Mouse (Mus musculus) thymus, adult 18-20 months (tissue): ENCODE results near the gene Ccr10.

ENCODE experiments used
- DNase-seq, 2 experiments: peaks; one replicate each; pipeline ENCODE4 v3.0.0; 2022; ENCODE audit warnings: mixed read lengths in 2 of 2

Gene Ccr10

GRCm38 (mm10) chr11:101188166-101188805 lies 13.0 kb upstream of the Ccr10 start:
- DNase-seq, result no peak

DNA sequence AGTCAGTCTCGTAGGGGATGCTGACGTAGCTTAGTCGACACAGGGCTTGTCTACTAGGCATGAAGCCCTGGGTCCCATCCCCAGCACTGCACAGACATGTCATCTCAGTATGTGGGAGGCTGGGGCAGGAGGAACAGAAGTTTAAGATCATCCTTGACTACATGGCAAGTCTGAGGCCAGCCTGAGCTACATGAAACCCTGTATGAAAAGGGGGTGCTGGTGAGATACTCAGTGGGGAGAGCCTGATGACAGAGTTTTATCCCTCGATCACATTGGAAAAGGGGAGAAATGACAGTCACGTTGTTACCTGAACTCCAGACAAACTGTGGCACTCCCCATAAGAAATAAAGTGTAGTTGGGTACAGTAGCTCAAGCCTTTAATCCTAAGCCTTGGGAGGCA lies 12.3 kb upstream of the Ccr10 start:
- no peak for DNase-seq

DNA sequence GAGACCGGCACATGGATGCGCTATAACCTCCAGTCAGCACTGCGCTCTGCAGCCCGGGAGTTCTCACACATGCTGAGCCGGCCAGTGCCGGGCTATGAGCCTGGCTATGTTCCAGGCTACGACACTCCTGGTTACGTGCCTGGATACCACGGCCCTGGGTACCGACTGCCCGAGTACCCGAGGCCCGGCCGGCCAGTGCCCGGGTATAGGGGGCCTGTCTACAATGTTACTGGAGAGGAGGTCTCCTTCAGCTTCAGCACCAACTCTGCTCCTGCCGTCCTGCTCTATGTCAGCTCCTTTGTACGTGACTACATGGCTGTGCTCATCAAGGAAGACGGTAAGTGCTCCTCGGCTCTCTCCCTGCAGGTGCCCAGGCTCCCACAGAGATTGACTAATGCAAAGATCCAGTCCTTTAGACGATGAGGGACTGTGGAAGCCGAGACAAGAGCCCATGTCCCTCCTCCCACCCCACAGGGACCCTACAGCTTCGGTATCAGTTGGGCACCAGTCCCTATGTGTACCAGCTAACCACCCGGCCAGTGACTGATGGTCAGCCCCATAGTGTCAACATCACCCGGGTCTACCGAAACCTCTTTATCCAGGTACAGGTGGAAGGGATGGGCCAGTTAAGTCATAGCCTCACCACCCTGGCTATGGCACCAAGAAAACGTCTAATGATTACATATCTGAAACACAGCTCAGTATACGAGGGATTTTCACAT lies 11.4 kb upstream of the Ccr10 start:
- DNase-seq, result no peak

GRCm38 (mm10) chr11:101185441-101185840 lies 10.2 kb upstream of the Ccr10 start:
- no peak for DNase-seq

DNA sequence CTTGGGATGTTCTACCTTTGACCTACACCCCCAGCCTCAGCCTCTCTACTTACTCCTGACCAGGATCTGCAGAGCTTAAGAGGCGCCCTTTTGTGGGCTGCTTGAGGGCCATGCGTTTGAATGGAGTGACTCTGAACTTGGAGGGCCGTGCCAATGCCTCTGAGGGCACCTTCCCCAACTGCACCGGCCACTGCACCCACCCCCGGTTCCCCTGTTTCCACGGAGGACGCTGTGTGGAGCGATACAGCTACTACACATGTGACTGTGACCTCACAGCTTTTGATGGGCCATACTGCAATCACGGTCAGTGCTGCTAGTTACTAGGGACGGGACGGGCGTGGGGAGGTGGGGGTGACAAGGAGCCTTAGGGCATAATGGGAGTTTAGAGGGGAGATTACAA lies 9.7 kb upstream of the Ccr10 start:
- no peak for DNase-seq

GRCm38 (mm10) chr11:101182771-101183517 lies 7.7 kb upstream of the Ccr10 start:
- DNase-seq, result no peak

- DNase-seq, result no peak
Measured at GRCm38 (mm10) chr11:101181961-101182360, 6.7 kb upstream of the Ccr10 start.

DNA sequence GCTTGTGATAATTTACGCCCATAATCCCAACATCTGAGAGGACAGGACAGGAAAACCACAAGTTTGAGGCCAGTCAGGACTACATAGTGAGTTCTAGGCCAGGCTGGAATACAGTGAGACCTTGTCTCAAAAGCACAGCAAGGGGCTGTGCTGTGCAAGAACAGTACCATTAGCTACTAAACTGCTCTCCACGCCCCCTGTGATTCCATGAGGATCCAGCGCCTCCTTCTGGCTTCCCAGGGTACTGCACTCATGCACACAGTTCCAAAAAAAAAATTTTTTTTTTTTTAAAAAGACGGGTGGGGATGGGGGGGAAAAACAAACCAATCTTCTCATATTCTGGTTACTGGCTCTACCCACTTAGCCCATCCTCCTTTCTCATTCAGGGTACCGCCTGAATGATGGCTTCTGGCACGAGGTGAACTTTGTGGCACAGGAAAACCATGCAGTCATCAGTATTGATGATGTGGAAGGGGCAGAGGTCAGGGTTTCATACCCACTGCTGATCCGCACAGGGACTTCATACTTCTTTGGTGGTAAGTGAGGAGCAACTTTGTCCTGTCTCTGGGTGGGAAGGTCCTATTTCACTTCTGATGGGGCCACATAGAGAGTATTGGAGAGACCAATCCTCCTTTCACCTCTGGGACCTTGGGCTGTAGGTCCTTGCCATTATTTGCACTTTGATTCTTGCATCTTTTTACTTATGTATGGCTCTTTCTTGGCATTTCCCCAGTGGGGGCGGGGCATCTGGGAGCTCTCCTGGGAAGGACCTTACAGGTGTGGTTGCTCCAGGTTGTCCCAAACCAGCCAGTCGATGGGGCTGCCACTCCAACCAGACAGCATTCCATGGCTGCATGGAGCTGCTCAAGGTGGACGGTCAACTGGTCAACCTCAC lies 5.8 kb upstream of the Ccr10 start:
- no peak for DNase-seq

- DNase-seq, result no peak
Measured at GRCm38 (mm10) chr11:101180261-101180660, 5.0 kb upstream of the Ccr10 start.

DNA sequence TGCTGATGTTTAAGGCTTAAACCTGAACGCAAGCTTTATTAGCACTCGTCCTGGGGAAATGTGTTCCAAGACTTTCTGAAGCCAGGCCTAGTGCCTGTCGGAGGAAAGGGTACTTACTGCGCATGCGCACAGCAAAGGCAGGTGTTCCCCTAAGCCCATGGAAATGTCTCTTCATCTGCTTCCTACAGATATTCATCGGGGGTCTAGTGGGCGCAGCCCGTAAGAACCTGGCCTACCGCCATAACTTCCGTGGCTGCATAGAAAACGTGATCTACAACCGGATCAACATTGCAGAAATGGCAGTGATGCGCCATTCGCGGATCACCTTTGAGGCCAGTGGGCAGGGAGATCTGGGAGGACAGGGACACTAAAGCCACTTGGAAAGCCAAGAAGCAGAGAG lies 4.1 kb upstream of the Ccr10 start:
- DNase-seq, result no peak

DNA sequence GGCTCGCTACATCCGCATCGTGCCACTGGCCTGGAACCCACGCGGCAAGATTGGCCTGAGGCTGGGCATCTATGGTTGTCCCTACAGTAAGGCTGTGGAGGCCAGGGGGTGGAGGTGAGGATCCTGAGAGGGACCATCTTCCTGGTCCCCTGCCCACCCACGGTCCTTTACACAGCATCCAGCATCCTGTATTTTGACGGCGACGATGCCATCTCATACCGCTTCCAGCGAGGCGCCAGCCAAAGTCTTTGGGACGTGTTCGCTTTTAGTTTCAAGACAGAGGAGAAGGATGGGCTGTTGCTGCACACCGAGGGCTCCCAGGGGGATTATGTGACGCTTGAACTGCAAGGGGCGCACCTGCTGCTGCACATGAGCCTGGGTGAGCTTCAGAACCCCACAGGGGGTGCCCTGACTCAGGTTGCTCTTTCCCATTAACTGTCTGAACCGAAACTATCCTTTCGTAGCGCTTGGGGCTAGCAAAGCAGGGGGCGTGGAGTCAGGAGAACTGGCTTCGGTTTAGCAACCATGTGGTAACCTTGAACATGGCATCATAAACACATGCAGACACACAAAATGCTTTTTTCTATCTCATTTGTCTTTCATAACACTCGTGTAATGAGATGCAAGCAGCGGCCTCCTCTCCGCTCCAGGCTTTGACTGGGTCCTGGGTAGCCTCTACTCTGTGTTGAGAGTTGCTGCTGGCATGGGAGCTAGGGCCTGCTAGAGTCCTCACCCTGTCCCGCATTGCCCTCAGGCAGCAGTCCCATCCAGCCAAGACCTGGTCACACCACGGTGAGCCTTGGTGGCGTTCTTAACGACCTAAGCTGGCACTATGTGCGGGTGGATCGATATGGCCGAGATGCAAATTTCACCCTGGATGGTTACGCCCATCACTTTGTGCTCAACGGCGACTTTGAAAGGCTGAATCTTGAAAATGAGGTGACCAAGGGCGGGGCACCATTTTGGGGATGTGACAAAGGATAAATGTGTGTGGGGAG lies 3.1 kb upstream of the Ccr10 start:
- DNase-seq, result no peak

DNA sequence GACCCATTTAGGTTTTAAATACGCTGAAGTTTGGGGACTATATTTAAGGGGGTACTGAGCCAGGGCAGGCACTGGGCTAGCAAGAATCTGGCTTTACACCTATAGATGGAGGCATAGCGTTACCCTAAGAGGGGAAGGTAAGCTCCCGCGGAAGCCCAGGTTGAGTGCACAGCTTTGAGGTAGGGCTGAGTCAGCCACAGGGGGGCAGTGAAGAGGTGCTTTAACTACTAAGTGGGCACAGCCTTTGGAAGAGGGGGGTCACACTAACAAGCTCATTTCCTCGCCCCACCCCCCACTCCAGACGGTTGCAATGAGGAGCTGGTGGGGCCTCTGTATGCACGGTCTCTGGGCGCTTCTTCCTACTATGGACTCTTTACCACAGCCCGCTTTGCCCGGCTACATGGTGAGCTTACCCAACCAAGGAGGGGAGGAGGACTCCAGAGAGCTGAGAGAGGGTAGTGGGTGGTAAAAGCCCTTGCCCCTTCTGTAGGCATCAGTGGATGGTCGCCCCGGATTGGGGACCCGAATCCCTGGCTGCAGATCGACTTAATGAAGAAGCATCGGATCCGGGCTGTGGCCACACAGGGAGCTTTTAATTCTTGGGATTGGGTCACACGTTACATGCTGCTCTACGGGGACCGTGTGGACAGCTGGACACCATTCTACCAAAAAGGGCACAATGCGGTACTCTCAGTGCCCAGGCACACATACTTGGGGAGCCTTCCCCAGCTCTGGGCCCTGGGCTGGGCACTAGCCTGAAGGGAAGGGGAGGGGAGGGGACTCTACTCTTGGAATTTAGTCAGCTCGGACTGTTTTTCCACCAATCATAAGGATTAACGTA lies 1.9 kb upstream of the Ccr10 start:
- peak; percentile 40 to 57 for DNase-seq

- no peak for DNase-seq
Measured at GRCm38 (mm10) chr11:101176117-101176691, 961 bp upstream of the Ccr10 start.

DNA sequence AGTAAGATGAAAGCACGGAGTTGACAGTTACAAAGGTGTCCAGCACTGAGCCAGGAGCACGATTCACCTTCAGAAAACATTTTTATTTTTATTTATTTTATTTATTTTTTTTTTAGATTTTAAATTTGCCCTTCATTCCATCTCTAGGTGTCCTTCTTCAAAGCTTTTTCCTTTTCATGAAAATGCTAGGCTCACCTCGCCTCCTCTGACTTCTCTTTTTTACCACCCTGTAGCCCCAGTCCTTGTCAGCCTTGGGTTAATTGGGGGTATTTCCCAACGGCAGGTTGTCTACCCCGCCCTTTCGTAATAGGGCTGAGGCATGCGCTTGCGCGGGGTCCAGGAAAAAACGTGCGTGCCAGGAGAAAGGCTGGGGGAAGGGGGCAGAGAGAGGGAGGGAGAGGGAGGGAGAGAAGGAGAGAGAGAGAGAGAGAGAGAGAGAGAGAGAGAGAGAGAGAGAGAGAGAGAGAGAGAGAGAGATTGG lies 433 bp upstream of the Ccr10 start:
- no peak for DNase-seq

DNA sequence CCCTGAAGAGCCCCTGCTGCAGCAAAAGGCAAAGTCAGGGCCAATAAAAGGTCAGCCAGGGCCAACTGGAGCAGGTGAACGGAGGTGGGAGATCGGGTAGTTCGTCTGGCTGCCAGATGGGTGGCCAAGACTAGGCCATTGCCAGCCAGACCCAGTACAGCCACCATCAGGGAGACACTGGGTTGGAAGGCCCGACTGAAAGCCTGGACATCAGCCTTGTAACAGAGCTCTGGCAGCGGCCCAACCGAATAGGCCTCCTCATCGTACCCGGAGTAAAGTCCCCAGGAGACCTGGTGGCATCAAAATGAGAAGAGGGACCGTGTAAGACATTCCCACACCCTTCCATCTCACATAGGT lies 876 bp downstream of the Ccr10 start:
- DNase-seq, result no peak

GRCm38 (mm10) chr11:101173631-101174388 lies 1.4 kb downstream of the Ccr10 start:
- DNase-seq, result peak; percentile 59 to 60

GRCm38 (mm10) chr11:101173112-101173511 lies 2.1 kb downstream of the Ccr10 start:
- no peak for DNase-seq

DNA sequence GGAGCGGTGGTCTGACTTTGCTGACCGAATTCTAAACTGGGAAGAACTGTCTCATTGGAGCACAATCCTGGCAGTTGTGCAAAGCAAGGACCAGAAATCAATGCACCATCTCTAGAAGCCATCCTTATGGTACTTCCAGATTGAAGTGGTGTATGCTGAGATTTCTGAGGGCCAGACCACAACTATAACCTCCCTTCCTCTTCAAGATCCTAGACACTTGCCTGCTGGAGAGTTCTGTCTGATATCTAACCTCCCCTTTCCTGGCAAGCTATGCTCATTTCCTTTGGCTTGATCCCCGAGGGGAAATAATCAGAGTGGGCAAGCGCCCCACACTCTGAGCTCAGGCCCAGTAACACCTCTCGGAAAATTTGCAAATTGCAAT lies 2.8 kb downstream of the Ccr10 start:
- DNase-seq, result no peak

- DNase-seq, result no peak
Measured at GRCm38 (mm10) chr11:101171721-101172433, 3.4 kb downstream of the Ccr10 start.
